Mouse (Mus musculus) MEL (cell line): ENCODE measurements around the gene Rccd1.

Experiments used
- CHD2 ChIP-seq: IDR thresholded peaks from 2 replicates; pipeline ENCODE4 v1.6.1; 2011; ENCODE audit warnings: low read length, improper control_type of control experiment
- CTCF ChIP-seq, 3 experiments: IDR thresholded peaks in 2 of 3; conservative IDR thresholded peaks in 1 of 3; 2 replicates each; pipeline ENCODE4 v1.5.1; 2011 to 2012; ENCODE audit warnings: low read length in 3 of 3, low read depth in 2 of 3, mild to moderate bottlenecking in 2 of 3, improper control_type of control experiment in 1 of 3, inconsistent platforms in 1 of 3, mixed read lengths in 1 of 3, moderate library complexity in 1 of 3; ENCODE audit not compliant: control insufficient read depth in 1 of 3, insufficient read depth in 1 of 3, poor library complexity in 1 of 3, severe bottlenecking in 1 of 3
- E2F4 ChIP-seq: IDR thresholded peaks from 2 replicates; pipeline ENCODE4 v1.6.1; 2011; ENCODE audit warnings: low read depth, low read length, improper control_type of control experiment, borderline replicate concordance
- EP300 ChIP-seq, 2 experiments: IDR thresholded peaks; 2 replicates each; pipeline ENCODE4 v1.6.1; 2011; ENCODE audit warnings: improper control_type of control experiment in 2 of 2, low read length in 2 of 2, low read depth in 1 of 2, mild to moderate bottlenecking in 1 of 2
- GATA1 ChIP-seq: IDR thresholded peaks from 2 replicates; pipeline ENCODE4 v1.6.1; 2011; ENCODE audit warnings: low read depth, low read length, improper control_type of control experiment
- MEF2A ChIP-seq: IDR thresholded peaks from 2 replicates; pipeline ENCODE4 v1.6.1; 2014; ENCODE audit warnings: low read depth, mild to moderate bottlenecking, inconsistent platforms, low read length, improper control_type of control experiment; ENCODE audit not compliant: poor library complexity, insufficient replicate concordance, severe bottlenecking; ENCODE audit errors: extremely low read depth
- MYB ChIP-seq: IDR thresholded peaks from 2 replicates; pipeline ENCODE4 v1.6.1; 2011; ENCODE audit warnings: mild to moderate bottlenecking, low read depth, low read length, improper control_type of control experiment
- POLR2A ChIP-seq, 2 experiments: IDR thresholded peaks; 2 replicates each; pipeline ENCODE4 v1.6.1; 2011 to 2012; ENCODE audit warnings: low read length in 2 of 2, mild to moderate bottlenecking in 2 of 2, control low read depth in 1 of 2, improper control_type of control experiment in 1 of 2, low read depth in 1 of 2, moderate library complexity in 1 of 2; ENCODE audit not compliant: control insufficient read depth in 1 of 2, insufficient read depth in 1 of 2, poor library complexity in 1 of 2
- POLR2AphosphoS2 ChIP-seq: IDR thresholded peaks from 2 replicates; pipeline ENCODE4 v1.6.1; 2011; ENCODE audit warnings: low read length, improper control_type of control experiment
- RAD21 ChIP-seq: IDR thresholded peaks from 2 replicates; pipeline ENCODE4 v1.6.1; 2011; ENCODE audit warnings: mild to moderate bottlenecking, low read depth, low read length, improper control_type of control experiment
- TAL1 ChIP-seq: IDR thresholded peaks from 2 replicates; pipeline ENCODE4 v1.6.1; 2012; ENCODE audit warnings: mild to moderate bottlenecking, inconsistent platforms, low read length, moderate library complexity, mixed read lengths
- USF2 ChIP-seq, 2 experiments: IDR thresholded peaks; 2 replicates each; pipeline ENCODE4 v1.6.1; 2011 to 2012; ENCODE audit warnings: improper control_type of control experiment in 2 of 2, low read length in 2 of 2, borderline replicate concordance in 1 of 2, inconsistent platforms in 1 of 2, low read depth in 1 of 2, mild to moderate bottlenecking in 1 of 2; ENCODE audit not compliant: insufficient read depth in 1 of 2
- ZMIZ1 ChIP-seq: IDR thresholded peaks from 2 replicates; pipeline ENCODE4 v1.6.1; 2012; ENCODE audit warnings: low read depth, mild to moderate bottlenecking, inconsistent platforms, low read length, improper control_type of control experiment, moderate library complexity
- ZNF384 ChIP-seq: IDR thresholded peaks from 2 replicates; pipeline ENCODE4 v1.6.1; 2012; ENCODE audit warnings: low read depth, mild to moderate bottlenecking, inconsistent platforms, low read length, improper control_type of control experiment

DNA sequence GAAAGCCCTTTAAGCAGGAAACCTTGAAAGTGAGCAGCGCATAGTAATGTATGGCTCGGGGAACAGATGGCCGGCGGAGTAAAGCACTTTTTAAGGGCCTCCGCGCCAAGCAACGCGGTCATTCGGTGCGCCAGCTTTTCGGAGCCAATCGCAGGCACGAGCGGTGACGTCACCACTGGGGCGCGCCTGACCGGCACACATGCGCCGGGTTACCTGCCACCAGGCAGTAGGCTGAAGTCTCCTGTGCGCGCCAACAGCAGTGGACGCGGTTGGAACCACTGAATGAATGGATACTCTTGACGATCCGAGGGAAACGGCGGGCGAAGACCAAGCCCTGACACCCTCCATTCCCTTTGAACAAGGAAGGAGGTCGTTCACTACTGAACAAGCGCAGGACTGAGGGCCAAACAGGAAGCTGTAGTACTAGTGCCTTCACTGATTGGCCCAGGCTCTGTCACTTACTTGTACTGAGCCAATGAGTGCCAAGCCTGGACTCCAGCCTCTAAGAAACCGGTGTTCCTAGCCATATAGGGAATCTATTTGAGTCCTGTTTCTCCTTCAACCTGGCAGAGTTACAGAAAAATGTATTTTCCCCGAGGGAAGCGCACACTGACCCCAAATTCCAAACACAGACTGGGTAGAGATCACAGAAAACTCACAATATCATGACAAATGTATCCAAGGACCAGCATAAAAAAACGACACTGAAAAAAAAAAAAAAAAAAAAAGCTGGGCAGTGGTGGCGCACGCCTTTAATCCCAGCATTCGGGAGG, at the start of gene Rccd1:
- TF ChIP-seq MYB (no peak), TAL1 (no peak), RAD21 (no peak), CHD2 (peak; percentile 72), POLR2AphosphoS2 (peak; percentile 96), ZNF384 (peak; percentile 86), ZMIZ1 (peak; percentile 88; the same call in 1 of the 2 replicates), CTCF (IDR thresholded peaks at IDR 0.05 in 2 of 3, conservative IDR thresholded peaks at IDR 0.05 in 1 of 3; ENCODE audit: control insufficient read depth in 1 of 3, insufficient read depth in 1 of 3, low read depth in 2 of 3, low read length in 3 of 3, poor library complexity in 1 of 3, severe bottlenecking in 1 of 3) (no peak), EP300 (IDR thresholded peaks at IDR 0.05; ENCODE audit: low read depth in 1 of 2, low read length in 2 of 2) (no peak), USF2 (IDR thresholded peaks at IDR 0.05; ENCODE audit: borderline replicate concordance in 1 of 2, insufficient read depth in 1 of 2, low read depth in 1 of 2, low read length in 2 of 2) (no peak), E2F4 (peak; percentile 82; the same call in 1 of the 2 replicates), POLR2A (IDR thresholded peaks at IDR 0.05; ENCODE audit: control insufficient read depth in 1 of 2, insufficient read depth in 1 of 2, low read depth in 1 of 2, low read length in 2 of 2, poor library complexity in 1 of 2) (peak; percentile 87 to 96; a peak in 3 of 4 replicates), MEF2A (no peak), GATA1 (no peak)
